Mouse (Mus musculus) stomach, postnatal 0 days (tissue): Measurements from ENCODE around the gene Pramel5.
"Not testable (repeated sequence)": the region's sequence is repeated elsewhere in the genome, so short reads cannot be mapped to it uniquely, and the experiment has no call there.

ENCODE experiments used
- CTCF ChIP-seq: IDR thresholded peaks from 2 replicates; pipeline ENCODE4 v1.5.1; 2016; ENCODE audit warnings: antibody characterized with exemption, low read depth, mild to moderate bottlenecking, moderate library complexity
- EP300 ChIP-seq: optimal IDR thresholded peaks from 2 replicates; pipeline ENCODE3; 2016; ENCODE audit warnings: antibody characterized with exemption

GRCm38 (mm10) chr4:144312666-144313460 is 32.6 kb upstream of the Pramel5 start:
- not testable (repeated sequence) for TF ChIP-seq CTCF, EP300
